Mouse (Mus musculus) limb, embryonic 13.5 days (tissue): ENCODE results near the gene Arhgap24. TPM values are rescaled to one million over a fixed set of nuclear protein-coding genes. Genes with fewer than 3 reads are reported as not detected.
A peak's percentile ranks its signal among the peaks of the same experiment; 100 is the strongest.
"Not testable (repeated sequence)": the region's sequence is repeated elsewhere in the genome, so short reads cannot be mapped to it uniquely, and the experiment has no call there.

Experiments
- ATAC-seq: fragments of 200-750 bp; cut with Nextera tagmentation; 2 replicates; pipeline ENCODE4 v1.8.0; 2017; ENCODE audit warnings: low read depth, moderate number of reproducible peaks, moderate TSS enrichment; ENCODE audit not compliant: low FRiP score
- H3K27ac ChIP-seq: fragments of 300-500 bp; sonication (generic); 2 replicates; pipeline ENCODE4 v1.5.1; 2015; ENCODE audit warnings: inconsistent platforms, mild to moderate bottlenecking, moderate library complexity
- H3K27me3 ChIP-seq: fragments of 300-500 bp; sonication (generic); 2 replicates; pipeline ENCODE4 v1.6.1; 2015; ENCODE audit warnings: mild to moderate bottlenecking, inconsistent platforms
- H3K36me3 ChIP-seq: fragments of 300-500 bp; sonication (generic); 2 replicates; pipeline ENCODE4 v1.6.1; 2015; ENCODE audit warnings: inconsistent platforms, mild to moderate bottlenecking, moderate library complexity
- H3K4me1 ChIP-seq: fragments of 300-500 bp; sonication (generic); 2 replicates; pipeline ENCODE4 v1.6.1; 2015; ENCODE audit warnings: inconsistent platforms
- H3K4me2 ChIP-seq: fragments of 300-500 bp; sonication (generic); replicated peaks from 2 replicates; pipeline ENCODE4 v1.6.1; 2015; ENCODE audit warnings: inconsistent platforms, mild to moderate bottlenecking, moderate library complexity
- H3K4me3 ChIP-seq: fragments of 300-500 bp; sonication (generic); 2 replicates; pipeline ENCODE4 v1.5.1; 2015; ENCODE audit warnings: moderate library complexity, mild to moderate bottlenecking, inconsistent platforms
- H3K9ac ChIP-seq: fragments of 300-500 bp; sonication (generic); 2 replicates; pipeline ENCODE4 v1.6.1; 2015; ENCODE audit warnings: mild to moderate bottlenecking, inconsistent platforms
- H3K9me3 ChIP-seq: fragments of 300-500 bp; sonication (generic); 2 replicates; pipeline ENCODE4 v1.6.1; 2016; ENCODE audit warnings: inconsistent platforms
- WGBS: fragments of 180-500 bp; shearing (Covaris S2); methylation state at CpG from one replicate; pipeline ENCODE4 v1.1.7; 2015; 5-methylcytosine and 5-hydroxymethylcytosine counted together
- polyA plus RNA-seq: library from polyadenylated mRNA; unstranded; fragments of >200 nt; fragmentation: Nextera tagmentation; extraction: Ambion mirVana; gene quantifications from 2 replicates; pipeline ENCODE4 v1.2.1, GENCODE M21; 2015

Arhgap24 gene
- polyA plus RNA-seq, 1 experiment from 2014 or later, result 21.6 TPM

DNA sequence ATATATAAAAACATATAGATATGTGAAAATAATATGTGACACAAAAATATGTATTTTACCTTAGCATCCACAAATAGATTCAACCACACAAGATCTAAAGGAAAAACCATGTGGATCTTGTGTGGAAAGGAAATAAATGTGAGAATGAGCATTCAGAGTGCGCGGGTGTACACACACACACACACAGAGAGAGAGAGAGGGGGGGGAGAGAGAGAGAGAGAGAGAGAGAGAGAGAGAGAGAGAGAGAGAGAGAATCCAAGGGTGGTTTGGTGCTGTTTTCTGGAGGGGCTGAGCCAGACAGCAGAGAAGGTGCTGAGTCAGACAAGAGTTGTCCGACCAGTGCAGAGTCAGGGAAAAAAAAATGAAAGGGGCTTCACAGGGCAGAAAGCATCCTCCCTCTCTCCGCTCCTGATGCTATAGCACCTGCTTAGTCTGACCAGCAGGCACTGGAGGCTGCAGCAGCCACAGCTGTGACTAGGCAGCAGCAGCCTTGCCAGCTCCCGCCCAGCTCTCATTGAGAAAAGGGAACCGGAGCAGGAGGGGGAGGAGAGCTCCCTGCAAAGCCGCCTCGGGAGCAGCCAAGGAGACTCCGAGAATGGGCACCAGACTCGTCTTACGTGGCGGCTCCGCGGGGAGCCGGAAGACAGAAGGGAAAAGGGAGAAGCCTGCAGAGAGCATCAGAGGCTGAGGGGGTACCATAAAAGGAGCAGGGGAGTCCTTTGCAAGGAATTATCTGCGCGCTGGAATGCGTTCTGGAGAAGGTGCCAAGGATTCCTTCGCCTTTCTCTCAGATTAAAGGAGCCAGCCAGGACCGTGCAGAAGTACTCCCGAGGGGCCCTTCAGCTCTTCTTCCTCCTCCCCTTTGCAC is 363.8 kb downstream of the Arhgap24 start:
- no peaks in the 10 kb centered on the region for H3K36me3 ChIP-seq
- H3K9ac ChIP-seq, result peak overlapping the region; percentile 51
- ATAC-seq, result peak; percentile 91
- H3K27ac ChIP-seq, result no peak overlapping the region; the same call in 1 of the 2 replicates
- peaks cover 3% of the 10 kb centered on the region; the same call in 1 of the 2 replicates for H3K27me3 ChIP-seq
- peak overlapping the region; percentile 69 for H3K4me2 ChIP-seq
- H3K4me3 ChIP-seq, result peak overlapping the region; percentile 40
- peaks cover 30% of the 10 kb centered on the region for H3K4me1 ChIP-seq
- H3K9me3 ChIP-seq, result no peaks in the 10 kb centered on the region
- WGBS, result 2% methylated on average over 21 of the region's 21 CpGs

DNA sequence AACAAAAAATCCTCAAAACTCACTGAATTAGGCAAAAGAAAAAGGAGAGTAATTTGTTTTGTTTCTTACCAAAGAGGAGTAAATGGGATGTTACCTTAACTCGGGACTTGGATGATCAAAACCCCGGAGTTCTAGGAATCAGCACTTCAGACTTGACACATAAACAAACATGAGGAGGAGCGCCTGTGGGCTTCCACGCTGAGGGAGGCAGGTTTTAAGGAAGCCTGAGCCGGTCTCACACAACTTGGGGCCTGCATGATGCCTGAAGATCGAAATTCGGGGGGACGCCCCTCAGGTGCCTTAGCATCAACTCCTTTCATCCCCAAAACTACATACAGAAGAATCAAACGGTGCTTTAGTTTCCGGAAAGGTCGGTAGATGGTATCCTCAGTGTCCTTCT is 364.6 kb downstream of the Arhgap24 start:
- no peaks in the 10 kb centered on the region for H3K36me3 ChIP-seq
- 26% methylated on average over 11 of the region's 11 CpGs for WGBS
- H3K27ac ChIP-seq, result no peak overlapping the region
- no peaks in the 10 kb centered on the region for H3K9me3 ChIP-seq
- ATAC-seq, result no peak
- peak overlapping the region; percentile 40 for H3K4me3 ChIP-seq
- H3K9ac ChIP-seq, result no peak overlapping the region
- peaks cover 30% of the 10 kb centered on the region for H3K4me1 ChIP-seq
- peak overlapping the region; percentile 69 for H3K4me2 ChIP-seq
- H3K27me3 ChIP-seq, result peaks cover 3% of the 10 kb centered on the region; the same call in 1 of the 2 replicates

DNA sequence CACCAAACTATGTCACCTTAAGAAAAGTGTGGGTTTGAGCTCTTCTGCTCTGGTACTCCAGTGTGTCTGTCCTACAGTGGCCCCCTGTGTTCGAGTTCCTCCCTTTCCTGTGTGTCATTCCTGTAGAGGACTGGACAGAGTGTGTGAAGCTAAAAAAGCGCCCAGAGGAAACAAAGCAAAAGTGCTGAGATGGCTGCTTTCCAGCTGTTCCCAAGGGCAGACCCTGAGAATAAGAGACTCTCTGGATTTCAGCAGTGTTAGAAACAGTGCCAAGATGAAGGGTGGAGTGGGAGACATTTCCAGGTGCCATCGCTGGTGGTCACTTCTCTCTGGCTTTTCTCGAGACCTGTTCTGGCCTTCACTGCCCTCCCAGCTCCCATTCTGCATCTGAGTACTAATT is 366.7 kb downstream of the Arhgap24 start:
- WGBS, result 63% methylated on average over 4 of the region's 4 CpGs
- H3K9me3 ChIP-seq, result no peaks in the 10 kb centered on the region
- H3K36me3 ChIP-seq, result no peaks in the 10 kb centered on the region
- no peak overlapping the region for H3K4me2 ChIP-seq
- no peak overlapping the region for H3K9ac ChIP-seq
- no peak for ATAC-seq
- H3K27ac ChIP-seq, result no peak overlapping the region
- peaks cover 3% of the 10 kb centered on the region; the same call in 1 of the 2 replicates for H3K27me3 ChIP-seq
- no peak overlapping the region for H3K4me3 ChIP-seq
- H3K4me1 ChIP-seq, result peaks cover 30% of the 10 kb centered on the region

DNA sequence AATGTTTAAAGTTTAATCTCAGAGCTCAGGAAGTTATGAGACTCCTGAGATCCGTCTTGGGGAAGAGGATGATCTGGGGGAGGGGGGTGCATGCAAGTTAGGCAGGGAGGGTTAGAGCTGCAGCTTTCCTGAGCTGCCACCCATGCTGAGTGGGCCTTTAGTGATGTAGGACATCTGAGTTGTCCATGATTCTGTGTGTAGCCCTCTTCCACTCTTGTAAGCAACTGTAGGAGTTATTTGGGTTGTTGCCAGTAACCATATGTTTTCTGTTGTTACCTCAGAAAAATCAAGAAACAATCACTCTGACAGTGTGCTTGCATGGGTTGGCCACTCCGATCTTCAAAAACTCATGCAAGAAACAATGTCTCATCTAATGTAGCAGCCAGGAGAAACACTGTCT is 370.6 kb downstream of the Arhgap24 start:
- Histone ChIP-seq H3K4me3 (no peak overlapping the region), H3K9me3 (no peaks in the 10 kb centered on the region), H3K9ac (no peak overlapping the region), H3K36me3 (no peaks in the 10 kb centered on the region), H3K4me2 (no peak overlapping the region), H3K27ac (no peak overlapping the region), H3K27me3 (no peaks in the 10 kb centered on the region), H3K4me1 (0 out of 2 replicates have a peak, but pooled peaks cover 14% of the 10 kb centered on the region)
- 84% methylated on average over 2 of the region's 2 CpGs for WGBS
- ATAC-seq, result no peak

DNA sequence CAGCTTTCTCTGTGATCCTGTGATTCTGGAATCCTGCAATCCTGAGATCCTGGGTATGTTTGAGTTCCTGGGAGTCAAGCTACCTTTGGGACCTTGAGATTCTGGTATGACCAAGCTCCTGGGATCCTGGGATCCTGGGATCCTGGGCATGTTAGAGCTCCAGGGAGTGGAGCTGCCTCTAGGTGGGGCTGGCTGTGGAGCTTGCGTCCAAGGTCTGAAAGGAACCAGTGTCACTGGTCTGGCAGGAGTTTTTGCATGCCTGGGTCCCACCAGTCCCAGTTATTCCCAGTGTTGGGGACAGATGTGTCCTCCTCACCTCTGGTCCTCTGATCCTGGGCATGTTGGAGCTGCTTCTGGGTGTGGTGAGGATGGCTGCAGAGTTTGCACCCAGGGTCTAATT is 372.6 kb downstream of the Arhgap24 start:
- WGBS, result 86% methylated on average over 1 of the region's 1 CpGs
- ATAC-seq, result no peak
- 0 out of 2 replicates have a peak, but pooled peaks cover 5% of the 10 kb centered on the region for H3K4me1 ChIP-seq
- no peaks in the 10 kb centered on the region for H3K36me3 ChIP-seq
- no peaks in the 10 kb centered on the region for H3K27me3 ChIP-seq
- H3K4me3 ChIP-seq, result no peak overlapping the region
- no peak overlapping the region for H3K27ac ChIP-seq
- no peaks in the 10 kb centered on the region for H3K9me3 ChIP-seq
- H3K4me2 ChIP-seq, result no peak overlapping the region
- no peak overlapping the region for H3K9ac ChIP-seq

DNA sequence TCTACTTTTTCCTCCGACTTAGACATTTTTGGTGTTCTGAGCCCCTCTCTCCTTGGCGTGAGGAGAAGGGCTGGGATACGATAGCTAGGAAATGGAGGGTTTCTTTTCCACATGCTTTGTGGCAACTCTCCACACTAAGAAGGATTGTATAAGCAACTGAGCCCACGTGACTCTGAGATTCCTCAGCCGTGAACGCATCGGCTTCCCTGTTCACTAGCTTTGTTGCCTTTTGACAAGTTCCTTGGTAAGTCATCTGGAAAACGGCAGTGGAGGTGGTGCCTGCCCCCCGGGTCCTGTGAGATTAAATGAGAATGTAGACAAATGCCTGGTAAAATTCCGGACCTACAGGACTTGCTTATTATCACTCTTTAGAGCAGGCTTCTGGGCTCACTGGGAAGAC is 374.6 kb downstream of the Arhgap24 start:
- peaks cover 4% of the 10 kb centered on the region; the same call in 1 of the 2 replicates for H3K36me3 ChIP-seq
- no peak overlapping the region for H3K4me3 ChIP-seq
- H3K9me3 ChIP-seq, result no peaks in the 10 kb centered on the region
- no peak overlapping the region for H3K27ac ChIP-seq
- 54% methylated on average over 10 of the region's 10 CpGs for WGBS
- H3K27me3 ChIP-seq, result no peaks in the 10 kb centered on the region
- H3K9ac ChIP-seq, result no peak overlapping the region
- 0 out of 2 replicates have a peak, but pooled peaks have one; percentile 44 for ATAC-seq
- no peak overlapping the region for H3K4me2 ChIP-seq
- 0 out of 2 replicates have a peak, but pooled peaks cover 5% of the 10 kb centered on the region for H3K4me1 ChIP-seq

DNA sequence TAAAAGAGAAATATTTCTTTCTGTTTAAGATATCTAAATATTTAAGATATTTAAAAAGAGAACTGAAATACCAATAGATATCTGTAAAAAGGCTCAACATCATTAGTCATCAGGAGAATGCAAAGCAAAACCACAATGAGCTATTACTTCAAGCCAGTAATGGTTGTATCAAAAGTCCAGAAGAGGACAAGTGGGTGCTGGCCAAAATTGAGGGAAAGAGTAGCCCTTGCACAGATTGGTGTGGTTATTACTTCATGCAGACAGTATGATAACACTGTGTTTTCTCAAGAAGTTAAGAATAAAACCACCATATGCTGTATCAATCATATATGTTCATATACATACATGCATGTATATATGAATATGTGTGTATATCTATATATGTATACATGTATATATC is 376.9 kb downstream of the Arhgap24 start:
- Histone ChIP-seq H3K9ac (no peak overlapping the region), H3K9me3 (no peaks in the 10 kb centered on the region), H3K27ac (no peak overlapping the region), H3K4me1 (0 out of 2 replicates have a peak, but pooled peaks cover 5% of the 10 kb centered on the region), H3K27me3 (no peaks in the 10 kb centered on the region), H3K4me2 (no peak overlapping the region), H3K4me3 (no peak overlapping the region), H3K36me3 (peaks cover 4% of the 10 kb centered on the region; the same call in 1 of the 2 replicates)
- no peak for ATAC-seq

DNA sequence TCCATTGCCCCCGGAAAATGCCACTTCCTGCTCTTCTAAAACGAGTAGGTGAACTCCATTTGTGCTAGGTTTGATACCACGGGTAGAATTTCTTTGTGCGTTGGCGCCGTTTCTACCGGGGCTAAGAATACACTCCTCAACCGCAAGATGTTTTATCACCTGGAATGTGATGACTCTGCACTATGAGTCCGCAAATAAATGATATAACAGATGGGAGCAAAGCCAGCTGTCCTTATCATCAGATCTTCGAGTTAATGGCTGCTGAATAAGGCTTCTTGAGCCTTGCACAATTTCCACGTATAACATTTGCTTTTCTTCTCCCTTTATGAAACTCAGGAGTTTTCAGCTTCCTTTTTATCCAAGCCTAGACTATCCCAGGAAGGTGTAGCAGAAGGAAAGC is 378.6 kb downstream of the Arhgap24 start:
- Histone ChIP-seq H3K4me1 (0 out of 2 replicates have a peak, but pooled peaks cover 5% of the 10 kb centered on the region), H3K36me3 (peaks cover 4% of the 10 kb centered on the region; the same call in 1 of the 2 replicates), H3K9ac (no peak overlapping the region), H3K4me3 (no peak overlapping the region), H3K27ac (no peak overlapping the region), H3K27me3 (no peaks in the 10 kb centered on the region), H3K4me2 (no peak overlapping the region), H3K9me3 (no peaks in the 10 kb centered on the region)
- no peak for ATAC-seq
- 79% methylated on average over 11 of the region's 11 CpGs for WGBS

DNA sequence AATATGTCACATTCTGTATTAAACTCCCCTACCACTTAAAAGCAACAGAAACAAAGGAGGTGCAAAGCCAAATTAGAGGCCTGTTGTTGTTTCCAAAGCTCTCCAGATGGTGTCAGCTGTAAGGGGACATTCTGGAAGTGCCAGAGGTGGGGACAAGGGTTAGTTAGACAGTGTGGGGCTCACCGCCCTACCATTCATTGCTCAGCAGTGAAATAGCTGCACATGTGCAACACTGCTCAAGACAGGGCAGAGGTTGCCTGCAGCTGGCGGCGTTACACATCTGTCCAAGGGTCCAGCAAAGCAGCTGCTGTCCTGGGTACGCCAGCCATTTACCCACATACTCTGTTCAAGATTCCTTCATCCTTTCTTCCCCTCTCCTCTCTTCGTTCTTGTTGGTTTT is 387.0 kb downstream of the Arhgap24 start:
- no peaks in the 10 kb centered on the region for H3K9me3 ChIP-seq

DNA sequence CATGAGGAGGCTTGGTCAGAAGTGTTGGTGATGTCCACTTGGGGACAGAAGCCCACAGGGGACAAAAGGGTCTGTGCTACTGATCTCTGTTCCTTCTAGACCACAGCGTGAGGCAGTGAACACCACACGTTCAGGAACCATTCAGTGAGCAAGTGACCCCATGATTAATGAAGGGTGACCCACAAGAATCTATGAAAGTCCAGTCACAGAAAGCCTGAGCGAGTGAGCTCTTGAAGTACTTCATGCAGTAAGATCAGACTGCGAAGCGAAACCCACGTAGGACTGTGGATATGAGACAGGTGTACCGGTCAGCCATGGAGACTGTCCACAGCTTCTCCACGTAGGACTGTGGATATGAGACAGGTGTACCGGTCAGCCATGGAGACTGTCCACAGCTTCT is 391.8 kb downstream of the Arhgap24 start:
- not testable (repeated sequence) for H3K4me3 ChIP-seq, H3K9ac ChIP-seq, H3K27ac ChIP-seq, ATAC-seq, H3K4me2 ChIP-seq, H3K9me3 ChIP-seq, H3K27me3 ChIP-seq, H3K36me3 ChIP-seq
- peaks cover 18% of the 10 kb centered on the region for H3K4me1 ChIP-seq
- 88% methylated on average over 9 of the region's 9 CpGs for WGBS

More for the DNA sequence above, 387.0 kb downstream of the Arhgap24 start:
- Histone ChIP-seq H3K27me3 (no peaks in the 10 kb centered on the region), H3K27ac (no peak overlapping the region), H3K9ac (no peak overlapping the region), H3K4me3 (no peak overlapping the region), H3K36me3 (no peaks in the 10 kb centered on the region), H3K4me2 (no peak overlapping the region), H3K4me1 (peaks cover 15% of the 10 kb centered on the region)
- 37% methylated on average over 5 of the region's 5 CpGs for WGBS
- no peak for ATAC-seq

DNA sequence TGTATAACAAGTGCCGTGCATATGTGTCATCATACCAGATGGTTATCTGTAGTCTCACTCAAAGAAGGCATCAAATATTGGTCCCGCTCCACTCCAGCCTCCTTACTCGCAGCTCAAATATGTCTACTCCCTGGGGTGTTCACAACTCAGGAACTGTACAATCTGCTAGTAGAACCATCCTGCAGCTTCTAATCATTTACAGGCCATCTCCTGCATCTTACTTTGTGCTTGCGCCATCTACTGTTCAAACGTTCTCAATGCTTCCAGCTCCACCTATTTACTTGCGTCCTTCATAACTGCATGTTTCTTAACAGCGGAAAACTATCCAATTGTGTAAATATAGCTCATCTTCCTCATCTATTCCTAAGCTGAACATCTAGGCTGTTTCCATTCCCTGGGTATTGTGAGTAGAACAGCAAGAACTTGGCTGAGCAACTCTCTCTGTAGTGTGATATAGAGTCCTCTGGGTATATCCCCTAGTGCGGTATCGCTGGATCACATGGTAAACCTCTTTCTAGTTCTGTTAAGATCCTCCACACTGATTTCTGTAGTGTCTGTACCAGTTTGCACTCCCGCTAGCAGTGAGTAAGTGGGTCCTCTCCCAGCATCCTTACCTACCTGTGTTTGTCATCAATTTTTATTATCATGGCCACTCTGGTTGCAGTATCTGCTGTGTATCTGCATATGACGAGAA is 393.6 kb downstream of the Arhgap24 start:
- H3K36me3 ChIP-seq, result no peaks in the 10 kb centered on the region; the same call in 1 of the 2 replicates
- no peaks in the 10 kb centered on the region for H3K27me3 ChIP-seq
- no peak overlapping the region for H3K4me3 ChIP-seq
- H3K9ac ChIP-seq, result no peak overlapping the region
- no peak overlapping the region for H3K4me2 ChIP-seq
- H3K27ac ChIP-seq, result no peak overlapping the region
- WGBS, result 41% methylated on average over 11 of the region's 11 CpGs
- peak; percentile 76; the same call in 1 of the 2 replicates for ATAC-seq
- no peaks in the 10 kb centered on the region for H3K9me3 ChIP-seq
- H3K4me1 ChIP-seq, result peaks cover 9% of the 10 kb centered on the region

DNA sequence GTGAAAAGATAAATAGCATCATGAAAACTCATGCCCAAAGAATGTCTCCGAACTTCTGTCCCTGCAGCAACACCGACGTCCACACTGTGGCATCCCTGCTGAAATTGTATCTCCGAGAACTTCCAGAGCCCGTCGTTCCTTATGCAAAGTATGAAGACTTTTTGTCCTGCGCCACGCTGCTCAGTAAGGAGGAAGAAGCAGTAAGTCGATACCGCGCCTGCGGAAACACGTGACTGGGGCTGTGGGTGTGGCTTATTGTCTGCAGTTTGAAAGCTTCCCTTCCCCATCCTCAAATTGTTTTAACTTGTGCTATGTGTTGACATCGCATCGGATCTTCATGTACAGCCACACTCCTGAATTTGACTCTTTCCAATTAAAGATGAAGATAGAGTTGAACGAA is 394.4 kb downstream of the Arhgap24 start:
- Histone ChIP-seq H3K9me3 (no peaks in the 10 kb centered on the region), H3K27ac (no peak overlapping the region), H3K4me3 (no peak overlapping the region), H3K4me2 (no peak overlapping the region), H3K9ac (no peak overlapping the region), H3K4me1 (peaks cover 4% of the 10 kb centered on the region), H3K27me3 (no peaks in the 10 kb centered on the region), H3K36me3 (peaks cover 2% of the 10 kb centered on the region)
- 67% methylated on average over 16 of the region's 16 CpGs for WGBS
- no peak for ATAC-seq
